Mouse (Mus musculus) right cerebral cortex, adult 18-20 months (tissue): ENCODE measurements around the gene Henmt1.

Experiments
- DNase-seq: peaks from one replicate; pipeline ENCODE4 v3.0.0; 2022; ENCODE audit warnings: mixed read lengths

Henmt1 gene

GRCm38 (mm10) chr3:109005777-109006176 is 66.1 kb downstream of the Henmt1 start:
- no peak for DNase-seq

GRCm38 (mm10) chr3:109008180-109008579 is 68.5 kb downstream of the Henmt1 start:
- no peak for DNase-seq
